Mouse (Mus musculus): ENCODE results near the gene Tmem273.

Gene Tmem273

GRCm38 (mm10) chr14:32859831-32860569, 74.2 kb downstream of the Tmem273 start:
- no peak for DNase-seq (ENCODE audit: low spot score)

- no peak for DNase-seq (ENCODE audit: low spot score)
These were observed 75.4 kb downstream of the Tmem273 start for GRCm38 (mm10) chr14:32861149-32861581.

- DNase-seq (ENCODE audit: low spot score): no peak
These were observed 75.9 kb downstream of the Tmem273 start for GRCm38 (mm10) chr14:32861656-32862055.

- DNase-seq (ENCODE audit: low spot score): no peak
These were observed 79.6 kb downstream of the Tmem273 start for GRCm38 (mm10) chr14:32865331-32865730.

Measured in ovary, adult 18-20 months (tissue).